Mouse (Mus musculus): Measurements from ENCODE around the gene Olfr273. TPM values are rescaled to one million over a fixed set of nuclear protein-coding genes. Genes with fewer than 3 reads are reported as not detected.

The Olfr273 gene
- polyA plus RNA-seq, 1 experiment = not detected

DNA sequence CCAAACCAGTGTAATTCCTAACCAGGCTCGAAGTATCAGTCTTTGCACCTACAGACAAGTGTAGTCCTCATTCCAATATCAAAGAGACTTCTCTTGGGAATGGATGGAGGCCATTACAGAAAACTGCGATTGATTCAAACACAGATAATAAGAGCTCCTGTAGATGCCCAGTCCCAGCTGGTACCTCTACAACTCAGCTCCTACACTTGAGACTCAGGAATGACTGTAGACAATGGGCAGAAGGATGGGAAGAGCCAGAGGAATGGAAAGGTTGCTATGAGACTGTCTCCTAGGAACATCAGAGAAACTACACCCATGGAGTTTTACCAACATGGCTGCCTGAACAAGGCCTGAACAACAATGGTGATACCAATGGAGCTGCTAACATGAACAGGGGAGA is 44.7 kb downstream of the Olfr273 start, which contains the start of gene Olfr275:
Olfr275 (plus strand) TSS at position 301 of the 400 bp plus-strand sequence.
- H3ac ChIP-seq (ENCODE audit: control insufficient read depth, insufficient read length, low read depth) = no peak within 1 kb of the TSS
- no peaks in the 10 kb centered on the region for H3K79me2 ChIP-seq (ENCODE audit: control insufficient read depth, insufficient read depth)
- TF ChIP-seq MYOG (IDR thresholded peaks at IDR 0.05; ENCODE audit: control insufficient read depth, extremely low read depth, insufficient read length) (no peak), CTCF (IDR thresholded peaks at IDR 0.05; ENCODE audit: control insufficient read depth, insufficient read depth, insufficient read length) (no peak), USF1 (IDR thresholded peaks at IDR 0.05; ENCODE audit: low read depth) (no peak), MAX (IDR thresholded peaks at IDR 0.05) (no peak)
- no peaks in the 10 kb centered on the region for H3K27me3 ChIP-seq (ENCODE audit: control insufficient read depth, insufficient read depth, insufficient read length)
- H3K79me3 ChIP-seq (ENCODE audit: low read depth) = no peaks in the 10 kb centered on the region
- no peaks in the 10 kb centered on the region for H3K36me3 ChIP-seq (ENCODE audit: control insufficient read depth, insufficient read depth)
- no peak within 1 kb of the TSS for H3K4me3 ChIP-seq (ENCODE audit: insufficient read depth, poor library complexity, severe bottlenecking)

DNA sequence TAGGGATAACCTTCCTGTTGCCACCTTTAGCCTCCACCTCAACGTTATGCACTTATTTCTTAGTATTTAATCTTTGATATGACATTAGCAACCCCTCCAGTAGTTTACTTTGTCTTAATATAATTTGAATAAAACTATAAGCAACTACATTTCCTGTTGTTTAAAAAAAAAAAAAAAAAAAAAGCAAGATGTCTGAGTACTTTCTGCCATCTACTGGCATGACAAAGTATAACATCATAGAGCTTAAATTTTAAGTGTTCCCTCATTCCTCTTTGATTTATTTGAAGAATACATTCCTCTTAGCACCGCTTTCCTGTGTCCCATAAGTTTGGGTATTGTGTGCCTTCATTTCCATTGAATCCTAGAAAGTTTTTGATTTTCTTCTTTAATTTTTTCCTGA is 47.2 kb downstream of the Olfr273 start:
- no peak overlapping the region for H3K4me3 ChIP-seq (ENCODE audit: insufficient read depth, poor library complexity, severe bottlenecking)
- H3K79me3 ChIP-seq (ENCODE audit: low read depth) = no peaks in the 10 kb centered on the region
- no peaks in the 10 kb centered on the region for H3K27me3 ChIP-seq (ENCODE audit: control insufficient read depth, insufficient read depth, insufficient read length)
- no peaks in the 10 kb centered on the region for H3K36me3 ChIP-seq (ENCODE audit: control insufficient read depth, insufficient read depth)
- no peaks in the 10 kb centered on the region for H3K79me2 ChIP-seq (ENCODE audit: control insufficient read depth, insufficient read depth)
- no peak overlapping the region for H3ac ChIP-seq (ENCODE audit: control insufficient read depth, insufficient read length, low read depth)
- no peak for TF ChIP-seq MYOG (IDR thresholded peaks at IDR 0.05; ENCODE audit: control insufficient read depth, extremely low read depth, insufficient read length)
- TF ChIP-seq MYOD1 (IDR thresholded peaks at IDR 0.05; ENCODE audit: control insufficient read depth, insufficient read length, low read depth) = no peak
- TF ChIP-seq CEBPB (IDR thresholded peaks at IDR 0.05; ENCODE audit: low read depth) = no peak
- TF ChIP-seq USF1 (IDR thresholded peaks at IDR 0.05; ENCODE audit: low read depth) = no peak
- no peak for TF ChIP-seq FOSL1 (IDR thresholded peaks at IDR 0.05; ENCODE audit: insufficient read depth, low read length, poor library complexity, severe bottlenecking)
- TF ChIP-seq MAX (IDR thresholded peaks at IDR 0.05) = no peak
- TF ChIP-seq CTCF (IDR thresholded peaks at IDR 0.05; ENCODE audit: control insufficient read depth, insufficient read depth, insufficient read length) = no peak

Other genes with a start within 250 kb of the Olfr273 start
- gene Olfr275, start 44.6 kb downstream of the Olfr273 start, polyA plus RNA-seq (2012; fragmentation: generic; extraction: Trizol) = not detected
- gene Olfr272, start 59.9 kb upstream of the Olfr273 start, polyA plus RNA-seq (2012; fragmentation: generic; extraction: Trizol) = not detected
- gene Olfr270, start 105.3 kb upstream of the Olfr273 start, polyA plus RNA-seq (2012; fragmentation: generic; extraction: Trizol) = not detected
- gene Nipsnap3a, start 130.0 kb upstream of the Olfr273 start, polyA plus RNA-seq (2012; fragmentation: generic; extraction: Trizol) = not detected
- 19.6 TPM for gene Nipsnap3b, start 152.6 kb upstream of the Olfr273 start, polyA plus RNA-seq (2012; fragmentation: generic; extraction: Trizol)